Mouse (Mus musculus): ENCODE results near the gene Crybb1. TPM values are rescaled to one million over a fixed set of nuclear protein-coding genes. Genes with fewer than 3 reads are reported as not detected.

Crybb1 gene
- polyA plus RNA-seq, 1 experiment from 2014 or later, result 4.5 TPM

DNA sequence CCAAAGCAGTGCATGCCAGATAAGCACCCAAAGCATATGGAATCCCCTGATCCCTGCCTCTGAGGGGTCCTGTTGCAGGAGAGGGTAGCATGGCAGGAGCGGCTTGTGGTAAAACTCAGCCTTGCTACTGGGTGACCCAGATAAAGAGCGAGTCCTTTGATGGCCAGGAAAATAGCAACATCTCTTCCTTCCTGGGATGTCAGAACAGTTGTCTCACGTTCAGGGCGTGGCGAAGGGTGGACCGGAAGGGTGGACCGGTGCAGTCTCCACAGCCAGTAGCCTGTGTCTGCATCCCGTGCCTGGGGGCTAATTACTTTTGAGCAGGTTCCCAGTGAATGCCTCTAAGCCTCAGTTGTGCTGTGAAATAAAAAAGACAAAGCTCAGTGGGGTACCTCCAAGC, 2.4 kb upstream of the Crybb1 start:
- Histone ChIP-seq H3K27me3 (0 out of 2 replicates have a peak, but pooled peaks cover 6% of the 10 kb centered on the region), H3K4me1 (peaks cover 21% of the 10 kb centered on the region), H3K36me3 (no peaks in the 10 kb centered on the region), H3K4me3 (no peak overlapping the region), H3K4me2 (no peak overlapping the region), H3K9ac (no peak overlapping the region), H3K9me3 (no peaks in the 10 kb centered on the region), H3K27ac (no peak overlapping the region)
- no peak for ATAC-seq (ENCODE audit: borderline replicate concordance, extremely low read depth, low FRiP score, low TSS enrichment)
- 58% methylated on average over 8 of the region's 8 CpGs for WGBS

DNA sequence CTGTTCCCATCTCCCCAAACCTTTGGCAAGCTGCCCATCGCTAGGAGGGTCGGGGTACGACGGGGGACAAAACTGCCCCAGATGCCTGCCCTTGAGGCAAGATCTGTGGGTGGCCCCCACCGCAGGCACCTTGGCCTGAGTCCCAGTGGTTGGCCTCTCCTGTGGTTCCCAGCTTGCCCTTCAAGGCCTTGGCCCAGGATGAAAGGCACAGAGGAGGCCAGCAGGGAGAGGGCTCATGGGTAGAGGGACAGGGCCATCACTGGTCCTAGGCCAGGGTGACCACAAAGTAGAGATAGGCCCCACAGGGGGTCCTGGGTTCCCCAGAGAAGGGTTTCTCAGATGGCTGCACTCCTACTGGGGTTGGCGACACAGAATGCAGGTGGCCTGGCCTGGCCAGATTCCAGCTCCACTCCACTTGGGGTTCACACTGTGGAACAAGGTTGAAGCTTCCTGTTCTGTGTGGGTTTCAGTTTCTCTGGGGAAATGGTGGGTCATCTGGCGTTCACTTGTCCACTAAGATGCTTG, 1.3 kb upstream of the Crybb1 start:
- 0 out of 2 replicates have a peak, but pooled peaks cover 4% of the 10 kb centered on the region for H3K27me3 ChIP-seq
- no peaks in the 10 kb centered on the region for H3K9me3 ChIP-seq
- no peak overlapping the region for H3K27ac ChIP-seq
- H3K4me1 ChIP-seq, result peaks cover 21% of the 10 kb centered on the region
- no peak overlapping the region for H3K4me3 ChIP-seq
- no peak overlapping the region for H3K4me2 ChIP-seq
- no peaks in the 10 kb centered on the region for H3K36me3 ChIP-seq
- WGBS, result 39% methylated on average over 7 of the region's 7 CpGs
- no peak overlapping the region for H3K9ac ChIP-seq
- ATAC-seq (ENCODE audit: borderline replicate concordance, extremely low read depth, low FRiP score, low TSS enrichment), result no peak

DNA sequence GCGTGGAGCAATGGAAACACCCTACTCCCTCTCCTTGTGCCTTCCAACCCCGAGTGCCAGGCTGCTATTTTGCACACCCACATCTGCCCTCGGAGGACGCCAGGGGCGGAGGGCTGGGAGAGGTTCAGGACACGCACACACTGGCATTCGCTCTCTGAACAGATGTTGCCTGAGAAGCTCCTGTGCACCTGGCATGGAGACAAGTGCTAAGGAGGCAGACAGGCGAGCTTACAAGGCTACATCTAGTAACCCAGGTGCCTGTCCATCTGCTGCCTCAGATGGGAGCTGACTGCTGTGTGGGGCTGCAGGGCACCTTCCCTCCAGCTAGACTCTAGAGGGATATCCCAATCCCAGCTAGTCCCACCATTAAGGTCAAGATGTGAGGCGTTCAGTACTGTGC, 842 bp downstream of the Crybb1 start:
- Histone ChIP-seq H3K4me2 (no peak overlapping the region), H3K27ac (no peak overlapping the region), H3K27me3 (0 out of 2 replicates have a peak, but pooled peaks cover under 1% of the 10 kb centered on the region), H3K9me3 (no peaks in the 10 kb centered on the region), H3K4me1 (peaks cover 21% of the 10 kb centered on the region), H3K4me3 (no peak overlapping the region), H3K36me3 (no peaks in the 10 kb centered on the region), H3K9ac (no peak overlapping the region)
- ATAC-seq (ENCODE audit: borderline replicate concordance, extremely low read depth, low FRiP score, low TSS enrichment), result no peak
- 65% methylated on average over 9 of the region's 9 CpGs for WGBS

DNA sequence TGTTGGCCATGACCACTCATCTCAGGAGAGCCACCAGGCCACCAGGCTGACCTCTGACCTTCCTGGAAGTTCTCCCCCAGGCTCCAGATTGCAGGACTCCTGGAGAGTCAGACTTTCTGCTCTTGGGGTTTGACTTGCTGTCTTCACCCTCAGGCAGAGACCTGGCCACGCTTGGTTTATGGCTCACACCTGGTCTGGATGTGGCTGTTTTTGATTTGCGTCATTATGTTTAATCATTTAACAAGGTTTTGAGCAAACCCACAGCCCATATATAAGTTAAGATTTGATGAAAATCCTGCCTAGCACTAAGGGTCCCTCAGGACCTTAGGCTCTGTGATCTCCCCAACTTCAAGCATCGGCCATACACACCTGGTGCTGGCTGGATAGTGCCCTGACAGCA, 2.3 kb downstream of the Crybb1 start:
- Histone ChIP-seq H3K9me3 (no peaks in the 10 kb centered on the region), H3K27ac (no peak overlapping the region), H3K4me3 (no peak overlapping the region), H3K27me3 (no peaks in the 10 kb centered on the region), H3K4me2 (no peak overlapping the region), H3K36me3 (no peaks in the 10 kb centered on the region), H3K4me1 (peaks cover 21% of the 10 kb centered on the region), H3K9ac (no peak overlapping the region)
- no peak for ATAC-seq (ENCODE audit: borderline replicate concordance, extremely low read depth, low FRiP score, low TSS enrichment)
- 77% methylated on average over 3 of the region's 3 CpGs for WGBS

DNA sequence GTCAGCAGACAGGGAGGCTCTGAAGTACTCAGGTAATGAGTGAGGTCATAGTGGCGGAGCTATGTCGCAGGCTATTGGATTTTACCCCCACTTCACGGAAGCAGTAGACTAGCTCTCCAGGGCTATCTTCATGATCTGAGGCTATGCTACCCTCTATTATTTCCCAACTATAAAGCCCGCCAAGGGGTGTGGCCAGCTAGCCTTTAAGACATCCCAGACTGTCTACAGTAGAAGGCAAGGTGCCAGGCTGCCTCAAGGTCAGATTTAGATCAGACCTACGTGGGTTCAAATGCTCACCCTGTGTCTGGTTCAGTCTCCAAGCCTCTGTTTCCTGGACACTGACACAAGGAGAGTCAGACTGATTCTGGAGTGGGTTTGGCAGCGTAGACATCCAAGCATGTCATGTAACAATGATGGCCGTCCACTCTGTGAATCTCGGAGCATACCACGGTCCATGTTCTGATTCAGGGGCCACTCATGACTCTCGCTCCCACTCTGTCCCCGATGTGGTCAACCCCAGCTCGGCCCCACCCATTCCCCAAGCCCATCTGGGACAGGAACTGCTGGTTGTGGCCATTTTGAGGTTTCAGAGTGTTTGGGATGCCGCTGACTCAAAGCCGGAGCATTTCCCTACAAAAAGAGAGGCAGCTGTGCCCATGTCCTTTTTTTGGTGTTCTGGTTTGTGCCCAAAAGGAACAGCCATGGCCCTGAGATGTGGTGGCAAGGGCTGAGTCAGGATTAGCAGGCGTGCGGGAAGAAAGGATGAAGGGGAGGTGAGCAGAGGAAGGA, 4.4 kb downstream of the Crybb1 start:
- Histone ChIP-seq H3K27me3 (no peaks in the 10 kb centered on the region), H3K4me3 (no peak overlapping the region), H3K27ac (no peak overlapping the region), H3K4me1 (peaks cover 8% of the 10 kb centered on the region), H3K9ac (no peak overlapping the region), H3K4me2 (no peak overlapping the region), H3K36me3 (no peaks in the 10 kb centered on the region), H3K9me3 (no peaks in the 10 kb centered on the region)
- 75% methylated on average over 16 of the region's 16 CpGs for WGBS
- no peak for ATAC-seq (ENCODE audit: borderline replicate concordance, extremely low read depth, low FRiP score, low TSS enrichment)

DNA sequence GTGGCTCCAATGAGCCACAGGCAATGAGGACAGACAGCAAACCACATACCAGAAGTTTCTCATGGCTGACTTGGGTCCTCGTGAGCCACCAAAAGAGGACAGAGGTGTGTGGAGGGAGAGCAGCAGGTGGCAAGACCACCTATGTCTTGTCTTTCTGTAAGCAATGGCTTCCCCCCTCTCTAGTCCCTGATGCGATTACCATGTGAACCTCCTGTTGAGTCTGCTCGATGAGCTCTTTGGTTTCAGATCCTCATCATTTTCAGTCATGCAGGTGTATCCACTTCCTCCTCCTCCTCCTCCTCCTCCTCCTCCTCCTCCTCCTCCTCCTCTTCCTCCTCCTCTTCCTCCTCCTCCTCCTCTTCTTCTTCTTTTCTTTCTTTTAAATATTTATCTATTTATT, 5.2 kb downstream of the Crybb1 start:
- Histone ChIP-seq H3K4me1 (0 out of 2 replicates have a peak, but pooled peaks cover 5% of the 10 kb centered on the region), H3K4me2 (no peak overlapping the region), H3K9me3 (no peaks in the 10 kb centered on the region), H3K36me3 (no peaks in the 10 kb centered on the region), H3K4me3 (no peak overlapping the region), H3K27me3 (no peaks in the 10 kb centered on the region), H3K9ac (no peak overlapping the region), H3K27ac (no peak overlapping the region)
- no peak for ATAC-seq (ENCODE audit: borderline replicate concordance, extremely low read depth, low FRiP score, low TSS enrichment)
- WGBS, result 87% methylated on average over 3 of the region's 3 CpGs

DNA sequence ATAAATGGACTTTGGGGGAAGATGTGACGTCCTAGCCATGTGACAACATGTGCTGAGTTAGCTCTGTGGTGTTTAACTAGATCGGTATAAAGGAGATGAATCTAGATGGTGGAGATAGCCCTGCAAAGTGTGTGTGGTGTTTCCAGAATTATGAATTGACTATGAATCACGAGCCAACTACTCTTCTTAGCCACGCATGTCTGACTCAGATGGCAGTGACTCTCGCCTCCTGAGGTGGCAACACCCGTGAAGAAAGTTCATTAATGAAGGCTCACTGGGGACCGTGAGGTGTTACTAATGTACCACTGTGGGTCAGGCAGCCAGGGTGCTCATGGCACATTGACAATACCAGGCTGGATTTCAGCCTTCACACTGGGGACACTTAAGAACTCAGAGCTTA, 8.5 kb downstream of the Crybb1 start:
- Histone ChIP-seq H3K27me3 (peaks cover 22% of the 10 kb centered on the region), H3K9me3 (no peaks in the 10 kb centered on the region), H3K27ac (no peak overlapping the region), H3K4me3 (no peak overlapping the region), H3K4me2 (no peak overlapping the region), H3K9ac (no peak overlapping the region), H3K36me3 (no peaks in the 10 kb centered on the region), H3K4me1 (0 out of 2 replicates have a peak, but pooled peaks cover 5% of the 10 kb centered on the region)
- ATAC-seq (ENCODE audit: borderline replicate concordance, extremely low read depth, low FRiP score, low TSS enrichment), result no peak
- 71% methylated on average over 7 of the region's 7 CpGs for WGBS

DNA sequence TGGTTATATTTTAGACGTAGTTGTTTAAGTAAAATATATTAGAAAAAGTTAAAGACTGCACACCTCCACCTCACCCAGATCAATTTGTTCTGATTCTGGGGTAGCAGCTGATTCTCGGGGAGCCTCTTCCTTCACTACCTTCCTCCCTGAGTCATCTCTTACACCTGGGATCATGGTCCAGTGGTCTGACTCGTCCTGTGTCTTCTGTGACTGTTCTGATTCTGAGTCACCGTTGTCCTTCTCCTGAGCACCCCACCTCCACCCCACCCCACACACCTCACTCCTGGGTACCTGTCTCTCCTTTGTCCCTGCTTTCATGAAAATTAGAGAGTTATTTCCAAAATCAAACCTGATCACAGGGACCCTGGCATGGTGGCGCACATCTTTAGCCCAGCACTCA, 9.5 kb downstream of the Crybb1 start:
- Histone ChIP-seq H3K4me1 (0 out of 2 replicates have a peak, but pooled peaks cover 5% of the 10 kb centered on the region), H3K9ac (no peak overlapping the region), H3K9me3 (no peaks in the 10 kb centered on the region), H3K27me3 (peaks cover 31% of the 10 kb centered on the region), H3K4me3 (no peak overlapping the region), H3K4me2 (no peak overlapping the region), H3K36me3 (no peaks in the 10 kb centered on the region), H3K27ac (no peak overlapping the region)
- 78% methylated on average over 5 of the region's 5 CpGs for WGBS
- no peak for ATAC-seq (ENCODE audit: borderline replicate concordance, extremely low read depth, low FRiP score, low TSS enrichment)

DNA sequence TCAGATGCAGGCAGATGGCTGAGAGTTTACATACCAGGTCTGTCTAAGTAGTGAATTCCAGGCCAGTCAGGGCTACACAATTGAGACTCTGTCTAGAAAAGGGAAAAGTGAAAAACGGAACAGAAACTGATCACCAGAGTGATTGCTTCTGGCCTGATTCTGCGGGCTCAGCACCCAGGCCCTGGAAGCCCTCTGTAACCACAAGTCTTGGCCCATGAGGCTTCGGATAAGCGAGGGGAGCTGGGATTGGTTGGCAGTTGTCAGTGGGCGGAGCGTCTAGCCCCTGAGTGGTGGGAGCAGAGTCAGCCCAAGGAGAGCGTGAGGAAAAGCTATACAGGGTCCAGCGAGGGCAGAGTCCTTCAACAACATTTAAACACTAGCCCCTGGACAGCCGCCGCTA, 9.9 kb downstream of the Crybb1 start:
- H3K36me3 ChIP-seq, result no peaks in the 10 kb centered on the region
- WGBS, result 8% methylated on average over 10 of the region's 10 CpGs
- H3K9ac ChIP-seq, result no peak overlapping the region
- 0 out of 2 replicates have a peak, but pooled peaks cover 5% of the 10 kb centered on the region for H3K4me1 ChIP-seq
- no peaks in the 10 kb centered on the region for H3K9me3 ChIP-seq
- no peak overlapping the region for H3K4me3 ChIP-seq
- H3K4me2 ChIP-seq, result no peak overlapping the region
- H3K27ac ChIP-seq, result no peak overlapping the region
- peak; percentile 68 for ATAC-seq (ENCODE audit: borderline replicate concordance, extremely low read depth, low FRiP score, low TSS enrichment)
- peaks cover 35% of the 10 kb centered on the region for H3K27me3 ChIP-seq

DNA sequence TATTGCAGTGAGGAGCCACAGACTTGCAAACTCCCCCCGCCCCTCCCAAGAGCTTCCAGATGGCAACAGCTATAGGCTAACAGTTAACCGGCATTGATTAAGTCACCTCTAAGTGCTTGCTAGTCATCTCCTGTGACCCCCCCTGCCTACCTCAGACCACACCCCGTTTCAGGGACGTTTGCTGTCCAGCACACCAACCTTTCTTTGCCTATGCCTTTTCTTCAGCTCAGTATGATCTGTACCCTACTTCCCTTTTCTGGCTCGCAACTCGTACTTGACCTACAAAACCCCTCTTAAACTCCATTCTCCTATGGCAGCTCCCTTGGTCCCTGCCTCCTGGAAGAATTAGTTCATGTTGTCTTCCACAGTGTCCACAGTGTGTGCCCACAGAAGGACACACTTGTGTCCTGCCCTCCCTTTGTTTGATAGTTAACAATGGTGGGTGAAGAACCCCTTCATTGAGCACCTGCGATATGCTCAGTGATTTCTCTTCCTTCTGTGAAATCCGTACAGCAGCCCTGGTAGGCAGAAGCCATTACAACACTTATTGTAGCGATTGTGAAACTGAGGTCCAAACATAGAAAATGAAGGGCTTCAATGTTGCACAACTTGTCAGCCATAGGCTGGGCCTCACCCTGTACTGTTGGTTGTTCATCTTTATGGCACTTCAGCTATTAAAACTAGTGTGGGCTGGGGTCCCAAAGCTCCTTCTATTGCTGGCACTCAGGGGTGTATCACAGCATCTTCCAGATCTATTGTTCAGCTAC, 10.6 kb downstream of the Crybb1 start:
- Histone ChIP-seq H3K4me3 (no peak overlapping the region), H3K27me3 (peaks cover 41% of the 10 kb centered on the region), H3K4me1 (0 out of 2 replicates have a peak, but pooled peaks cover 5% of the 10 kb centered on the region), H3K9me3 (no peaks in the 10 kb centered on the region), H3K9ac (no peak overlapping the region), H3K4me2 (no peak overlapping the region), H3K27ac (no peak overlapping the region), H3K36me3 (no peaks in the 10 kb centered on the region)
- ATAC-seq (ENCODE audit: borderline replicate concordance, extremely low read depth, low FRiP score, low TSS enrichment), result no peak
- WGBS, result 48% methylated on average over 9 of the region's 9 CpGs

DNA sequence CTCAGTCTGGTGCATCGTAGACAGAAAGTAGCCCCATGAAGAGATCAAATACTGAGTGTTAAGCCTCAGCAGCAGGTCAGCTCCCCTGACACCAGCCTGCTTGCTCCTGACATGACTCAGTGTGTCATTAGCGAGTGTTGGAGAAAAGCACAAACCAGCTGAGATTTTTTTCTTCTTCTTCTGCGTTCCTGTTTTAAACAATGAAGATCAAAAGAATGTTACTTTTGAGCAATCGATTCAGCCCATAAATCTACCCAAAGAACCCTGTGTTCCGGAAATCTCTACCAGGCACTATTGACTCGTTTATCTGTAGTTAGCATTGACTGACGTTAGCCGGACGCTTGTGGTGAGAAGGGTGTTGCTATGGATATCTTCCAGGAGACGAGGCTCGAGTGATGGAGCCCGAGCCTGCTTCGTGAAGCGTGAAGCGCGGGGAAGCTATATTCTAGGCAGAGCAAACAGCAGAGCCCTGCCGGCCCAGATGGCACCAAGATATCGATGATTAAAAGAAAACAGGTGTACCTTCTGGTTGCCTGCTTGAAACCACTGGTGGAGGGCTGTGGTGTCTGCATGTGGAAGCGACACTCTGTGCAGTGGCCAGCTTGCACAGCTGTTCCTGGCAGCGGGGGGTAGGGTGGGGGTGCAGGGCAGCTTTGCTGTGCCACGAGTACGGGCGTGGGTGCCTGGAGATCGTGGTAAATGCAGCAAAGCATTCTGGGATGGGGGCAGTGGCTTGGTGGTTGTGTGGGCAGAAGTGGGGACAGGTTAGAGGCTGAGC, 15.3 kb downstream of the Crybb1 start:
- WGBS, result 32% methylated on average over 24 of the region's 24 CpGs
- no peaks in the 10 kb centered on the region for H3K36me3 ChIP-seq
- no peak overlapping the region for H3K9ac ChIP-seq
- H3K9me3 ChIP-seq, result no peaks in the 10 kb centered on the region
- H3K4me2 ChIP-seq, result no peak overlapping the region
- H3K27me3 ChIP-seq, result peaks cover 44% of the 10 kb centered on the region
- no peaks in the 10 kb centered on the region; the same call in 1 of the 2 replicates for H3K4me1 ChIP-seq
- no peak for ATAC-seq (ENCODE audit: borderline replicate concordance, extremely low read depth, low FRiP score, low TSS enrichment)
- H3K4me3 ChIP-seq, result no peak overlapping the region
- no peak overlapping the region for H3K27ac ChIP-seq

Data from lung, embryonic 15.5 days (tissue).